Mouse (Mus musculus) spleen, embryonic (tissue): Measurements from ENCODE around the gene Lhx5.

ENCODE experiments used
- CTCF ChIA-PET: fragments of 350-600 bp; sonication (Branson Sonifier 250); formaldehyde crosslinking; loops from one replicate; lab custom pipeline; 2022; lab: Charles Lee

Lhx5 gene

DNA sequence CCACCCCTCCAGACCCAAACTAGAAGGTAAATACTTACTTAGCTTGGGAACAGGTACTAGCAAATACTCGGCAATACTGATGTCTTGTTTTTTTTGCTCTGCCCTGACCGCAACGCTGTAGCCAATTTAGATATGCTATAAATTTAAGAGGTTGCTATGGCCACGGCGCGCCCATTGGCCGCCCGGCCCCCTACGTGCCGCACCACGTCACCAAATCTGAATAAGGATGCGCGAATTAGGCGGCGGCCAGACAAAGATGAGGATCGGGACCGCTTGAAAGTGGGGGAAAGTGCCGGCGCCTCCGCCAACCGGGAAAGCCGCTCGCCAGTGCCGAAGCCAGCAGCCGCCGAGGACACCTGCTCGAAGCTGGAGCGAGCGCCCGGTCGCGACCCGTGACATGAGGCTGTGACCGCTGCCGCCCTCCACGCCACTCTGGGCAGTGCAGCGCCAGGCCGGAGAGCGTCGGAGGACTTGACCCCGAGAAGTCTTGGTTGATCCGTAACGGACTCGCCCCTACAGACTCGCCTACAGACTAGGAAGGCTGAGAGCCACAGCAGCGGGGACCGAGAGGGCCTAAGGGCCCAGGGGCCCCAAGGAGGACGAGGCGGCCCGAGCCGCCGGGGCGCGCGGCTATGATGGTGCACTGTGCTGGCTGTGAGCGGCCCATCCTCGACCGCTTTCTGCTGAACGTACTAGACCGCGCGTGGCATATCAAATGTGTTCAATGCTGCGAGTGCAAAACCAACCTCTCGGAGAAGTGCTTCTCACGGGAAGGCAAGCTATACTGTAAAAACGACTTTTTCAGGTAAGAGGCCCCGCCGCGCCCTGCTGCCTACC is at the start of gene Lhx5:
TSS of gene Lhx5 (plus strand) at position 51 of the 837 bp plus-strand sequence.
- CTCF ChIA-PET: no interaction called here

DNA sequence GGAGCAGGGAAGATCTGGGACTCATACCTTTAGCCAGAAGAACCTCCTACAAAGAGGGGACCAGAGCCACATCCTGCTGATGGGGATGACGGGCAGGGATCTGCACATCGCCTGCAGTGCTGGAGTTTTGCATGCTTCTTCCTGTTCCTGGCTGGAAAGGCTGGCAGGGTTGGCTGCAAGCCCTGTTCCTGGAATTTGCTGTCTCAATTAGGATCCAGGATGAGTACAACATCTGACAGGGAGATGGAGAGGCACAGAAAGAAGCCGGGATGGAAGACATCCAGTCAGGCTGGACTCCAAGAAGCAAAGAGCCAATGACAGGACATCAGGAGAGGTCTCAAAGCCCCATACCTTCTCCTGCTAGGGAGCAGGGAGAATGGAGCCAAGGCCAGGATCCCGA is 45.1 kb upstream of the Lhx5 start:
- CTCF ChIA-PET: no interaction called here

DNA sequence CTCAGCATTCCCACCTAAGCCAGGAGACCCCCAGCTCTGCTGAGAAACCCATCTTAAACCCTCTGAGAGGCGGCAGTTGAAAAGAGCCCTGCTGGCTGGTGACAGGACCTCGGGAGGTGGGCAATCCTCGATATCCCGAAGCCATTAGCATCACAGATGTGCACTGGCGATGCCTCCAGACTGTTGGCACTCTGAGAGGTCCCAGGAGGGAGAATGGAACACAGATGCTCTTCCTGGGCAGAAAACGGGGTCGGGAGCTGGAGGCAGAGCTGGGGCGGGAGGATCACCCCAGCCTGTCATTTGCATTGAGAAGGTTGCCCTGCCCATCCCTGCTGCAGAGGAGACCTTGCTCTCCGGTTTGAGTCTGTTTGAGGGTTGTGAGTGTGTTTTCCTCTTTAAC is 42.7 kb upstream of the Lhx5 start:
- CTCF ChIA-PET: no interaction called here

DNA sequence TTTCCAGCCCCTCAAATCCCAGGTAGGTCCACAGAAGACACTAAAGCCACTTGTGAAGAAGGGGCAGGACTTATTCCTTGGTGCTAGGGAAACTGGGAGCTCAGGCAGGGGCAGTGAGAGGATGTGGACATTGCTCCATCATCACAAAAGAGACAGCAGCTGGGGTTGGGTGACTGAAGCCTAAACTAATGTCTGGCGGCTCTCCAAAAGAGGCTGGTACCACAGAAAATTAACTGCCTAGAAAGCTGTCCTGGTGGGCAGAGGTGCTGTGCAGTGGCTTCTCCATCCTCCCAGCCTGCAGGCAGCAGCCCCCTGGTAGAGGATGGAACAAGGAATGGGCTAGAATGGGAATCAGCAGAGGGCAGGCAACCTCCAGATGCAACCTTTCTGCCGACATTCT is 41.5 kb upstream of the Lhx5 start:
- CTCF ChIA-PET: no interaction called here

DNA sequence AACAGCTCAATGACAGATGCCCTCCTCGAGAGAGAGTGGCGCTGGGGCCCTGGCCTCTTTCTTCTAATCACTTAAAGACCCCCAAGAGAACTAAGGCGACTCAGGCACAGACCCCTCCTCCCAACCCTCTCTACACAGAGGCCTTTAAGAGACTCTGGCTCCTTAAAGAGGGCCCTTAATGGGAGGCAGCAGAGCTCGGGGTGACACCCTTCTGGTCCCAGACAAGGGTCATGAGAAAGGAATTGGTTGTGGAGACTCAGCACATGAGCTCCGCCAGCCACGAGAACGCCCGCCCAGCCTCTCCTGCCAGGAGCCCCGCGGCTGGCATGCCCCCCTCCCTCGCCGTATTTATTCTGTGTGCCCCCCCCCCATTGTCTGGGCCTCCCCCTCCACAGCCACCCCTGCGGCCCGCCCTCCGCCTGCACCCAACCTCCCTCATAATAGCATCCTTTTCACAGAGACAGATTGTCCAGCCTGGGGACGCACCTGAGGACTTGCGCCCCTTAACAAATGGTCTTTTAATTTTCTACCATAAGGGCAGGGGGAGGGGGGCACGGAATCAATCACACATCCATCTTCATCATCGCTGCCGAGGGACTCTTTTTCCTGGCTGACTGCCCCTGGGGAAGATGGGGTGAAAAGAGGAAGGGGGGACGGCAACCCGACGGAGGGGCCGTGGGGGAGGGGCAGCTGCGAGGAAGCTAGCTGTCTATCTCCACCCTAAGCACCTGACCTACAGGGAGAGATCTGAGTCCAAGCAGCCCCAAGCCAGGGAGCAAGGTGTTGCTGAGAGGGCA is 37.4 kb upstream of the Lhx5 start:
- CTCF ChIA-PET: no interaction called here

DNA sequence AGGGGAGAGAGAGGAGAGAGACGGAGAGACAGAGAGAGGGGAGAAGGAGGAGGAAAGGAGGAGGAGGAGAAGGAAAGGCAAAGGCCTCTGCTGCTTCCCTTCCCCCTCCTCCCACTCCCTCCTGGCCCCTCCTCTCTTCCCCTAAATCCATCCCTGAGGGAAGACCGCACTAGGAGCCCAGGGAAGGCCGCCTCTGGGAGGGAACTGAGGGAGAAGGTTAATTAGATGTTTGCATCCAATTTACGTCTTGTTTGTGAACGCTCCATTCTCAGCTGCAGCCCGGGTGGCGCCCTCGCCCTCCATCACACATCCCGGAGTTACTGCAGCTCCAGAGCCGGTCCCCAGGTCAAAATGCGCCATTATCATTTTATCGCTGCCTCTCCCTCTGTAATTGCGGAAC is 33.5 kb upstream of the Lhx5 start:
- CTCF ChIA-PET: no interaction called here

DNA sequence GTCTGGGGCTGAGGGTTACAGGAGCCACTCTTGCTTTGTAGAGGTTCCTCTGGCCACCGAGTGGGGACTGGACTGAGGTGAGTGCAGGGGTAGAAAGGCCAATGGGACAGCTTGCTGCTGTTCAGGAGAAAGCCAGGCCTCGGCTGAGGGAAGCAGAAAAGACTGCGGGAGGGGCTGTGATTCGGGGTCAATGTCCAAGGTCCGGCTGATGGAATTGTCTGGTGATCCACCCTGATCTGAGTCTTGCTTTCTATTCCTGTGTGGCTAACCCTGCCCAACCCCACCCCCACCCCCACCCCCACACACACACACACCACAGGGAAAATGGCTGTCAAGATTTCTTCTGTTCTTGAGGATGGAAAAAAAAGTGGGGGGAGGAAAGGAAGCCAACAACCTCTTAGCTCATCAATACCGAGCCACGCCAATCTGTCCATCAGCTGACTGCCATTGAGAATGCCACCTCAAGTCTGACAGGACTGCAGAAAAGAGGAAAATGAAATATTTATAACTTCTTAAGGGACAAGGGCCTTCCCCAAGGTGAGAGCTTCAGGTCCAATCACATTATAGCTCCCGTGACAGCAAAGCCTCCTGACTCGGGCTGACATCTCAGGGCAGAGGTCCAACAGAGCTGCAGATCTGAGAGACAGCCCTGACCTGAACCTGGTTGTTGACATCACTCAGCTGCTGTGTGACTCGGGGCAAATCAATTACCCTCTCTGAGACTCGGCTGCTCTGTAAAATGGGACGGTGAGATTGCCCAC is 26.5 kb upstream of the Lhx5 start:
- CTCF ChIA-PET: no interaction called here

DNA sequence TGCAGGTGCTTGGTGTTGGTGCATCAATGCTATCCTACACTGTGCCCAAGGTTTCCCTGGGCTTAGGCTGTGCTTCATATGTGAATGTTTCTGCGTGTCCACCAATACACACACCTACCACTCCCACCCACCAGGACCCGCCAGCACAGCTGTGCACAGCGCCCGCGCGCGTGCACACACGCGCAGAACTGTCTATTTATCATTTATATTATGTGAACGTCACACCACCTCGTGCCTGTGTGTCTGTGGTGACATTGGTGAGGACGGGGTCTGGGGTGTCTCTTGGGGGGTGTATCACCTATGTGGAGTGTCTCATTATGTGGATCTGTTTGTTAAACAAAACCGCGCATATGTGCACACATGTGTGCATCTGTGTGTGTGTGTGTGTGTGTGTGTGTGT is 22.6 kb upstream of the Lhx5 start:
- CTCF ChIA-PET: no interaction called here

DNA sequence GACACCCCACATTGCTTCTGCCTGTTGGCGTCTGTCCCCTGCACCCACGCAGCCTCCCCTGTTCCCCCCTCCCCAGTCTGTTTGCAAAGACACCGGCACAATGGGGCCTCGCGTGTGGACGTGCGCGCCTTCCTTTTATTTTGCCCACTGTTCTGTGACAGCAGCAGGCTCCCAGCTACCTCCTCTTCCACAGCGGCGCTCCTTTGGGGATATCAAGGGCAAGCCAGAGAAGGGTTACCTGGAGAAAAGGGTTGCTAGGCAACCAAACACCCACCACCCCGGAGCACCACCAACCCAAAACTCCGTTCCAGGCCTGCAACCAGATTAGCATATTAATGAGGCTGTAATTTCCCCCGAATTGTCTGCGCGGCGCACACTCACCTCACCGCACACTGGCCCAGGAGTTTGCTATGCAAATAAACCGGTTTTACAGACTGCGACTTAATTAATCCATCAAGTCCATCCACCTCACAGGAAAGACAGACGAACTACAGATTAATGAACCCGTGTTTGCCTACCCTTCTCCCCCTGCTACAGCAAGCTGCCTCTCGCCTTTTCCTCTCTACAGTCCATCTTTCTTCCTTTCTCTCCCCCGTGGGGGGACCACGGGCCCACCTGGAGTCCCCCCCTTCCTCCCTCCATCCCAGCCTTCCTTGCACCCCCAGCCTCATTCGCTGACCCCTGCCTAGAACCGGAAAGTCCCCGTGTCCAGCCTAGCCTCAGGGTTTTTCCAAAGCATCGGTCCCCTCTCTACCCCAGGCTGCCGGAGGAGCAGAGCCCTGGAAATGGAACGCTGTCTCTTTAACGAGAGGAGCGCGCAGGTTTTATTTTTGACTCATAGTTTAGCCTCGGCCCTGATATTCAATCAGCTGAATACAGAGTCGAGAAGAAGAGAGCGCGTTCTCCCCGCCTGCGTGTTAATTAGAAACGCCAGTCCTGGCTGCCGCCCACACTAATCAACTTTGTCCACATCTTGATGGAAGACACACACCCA is 21.8 kb upstream of the Lhx5 start:
- CTCF ChIA-PET: interaction anchor here (1.2 kb wide), 1 partner anchor 31 kb away, joined by 5 read pairs; no protein-coding TSS in a partner anchor

DNA sequence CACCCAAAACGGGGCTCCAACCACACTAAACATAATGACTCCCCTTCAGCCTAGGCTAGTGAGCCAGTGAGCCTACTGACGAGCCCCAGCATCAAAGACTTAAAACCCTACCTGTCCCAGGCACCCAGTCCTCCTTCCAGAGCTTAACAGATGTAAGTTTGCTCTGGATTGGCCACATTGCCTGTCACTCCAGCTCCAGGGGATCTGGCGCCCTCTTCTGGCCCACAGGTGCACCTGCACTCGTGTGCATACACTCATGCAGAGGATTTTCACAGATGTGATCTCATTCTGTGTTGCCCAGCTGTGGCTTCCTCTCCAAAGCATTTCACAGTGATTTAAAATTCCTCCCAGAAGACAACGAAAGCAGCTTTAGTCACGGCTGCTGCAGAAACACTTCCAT is 18.1 kb upstream of the Lhx5 start:
- CTCF ChIA-PET: no interaction called here

DNA sequence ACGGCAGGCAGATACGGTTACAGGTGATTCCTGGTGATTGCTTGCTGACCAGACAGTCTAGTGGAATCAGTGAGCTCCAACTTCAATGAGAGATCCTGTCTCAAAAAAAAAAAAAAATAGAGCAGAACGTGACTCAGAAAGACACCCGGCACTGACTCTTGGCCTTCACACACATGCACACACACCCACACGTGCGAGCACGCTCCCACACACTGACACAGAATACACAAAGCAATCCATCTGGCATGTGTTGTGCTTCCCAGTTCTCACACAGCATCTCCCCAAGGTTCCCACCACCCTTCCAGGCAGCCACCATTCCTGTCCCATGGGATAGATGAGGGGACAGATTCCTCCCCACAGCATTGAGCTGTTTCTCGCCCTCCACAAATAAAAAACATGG is 11.4 kb upstream of the Lhx5 start:
- CTCF ChIA-PET: no interaction called here

DNA sequence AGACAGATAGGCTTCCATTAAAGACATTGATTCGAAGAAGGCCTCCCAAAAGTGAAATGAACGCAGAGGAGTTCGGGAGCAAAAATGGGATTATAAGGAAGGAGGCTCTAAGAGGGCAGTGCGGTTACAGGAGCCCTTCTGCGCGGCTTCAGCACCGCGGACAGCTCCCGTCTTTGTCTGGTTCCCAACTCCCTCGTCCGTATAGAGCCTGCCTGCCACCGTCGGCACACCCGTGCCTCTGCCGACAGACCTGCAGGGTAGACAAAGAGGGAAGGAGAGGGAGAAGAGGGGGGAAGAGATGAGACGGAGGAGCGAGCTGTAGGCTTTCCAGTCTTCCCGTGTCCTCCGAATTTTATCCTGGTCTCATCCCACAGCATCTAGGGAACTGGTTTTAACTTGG is 7.5 kb upstream of the Lhx5 start:
- CTCF ChIA-PET: no interaction called here

DNA sequence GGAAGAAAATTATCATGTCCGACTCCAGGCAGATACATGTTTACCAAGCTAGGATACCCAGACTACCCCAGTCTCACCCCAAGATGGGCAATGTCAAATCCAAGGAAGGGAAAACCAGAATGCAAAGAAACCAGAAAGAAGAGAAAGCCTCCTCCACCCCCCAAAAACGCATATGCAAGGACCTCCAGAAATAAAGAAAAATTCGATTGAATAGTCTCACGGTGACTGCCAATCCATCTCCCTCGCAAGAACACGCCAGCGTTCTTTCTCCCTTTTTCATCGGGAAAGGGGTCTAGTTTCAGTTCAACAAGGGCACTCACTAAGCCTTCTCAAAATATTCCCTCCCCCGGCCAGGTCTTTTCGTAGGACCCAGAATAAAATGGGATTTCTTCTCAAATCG is 6.8 kb upstream of the Lhx5 start:
- CTCF ChIA-PET: interaction anchor here (0.9 kb wide), 1 partner anchor 15 kb away, joined by 7 read pairs; no protein-coding TSS in a partner anchor

DNA sequence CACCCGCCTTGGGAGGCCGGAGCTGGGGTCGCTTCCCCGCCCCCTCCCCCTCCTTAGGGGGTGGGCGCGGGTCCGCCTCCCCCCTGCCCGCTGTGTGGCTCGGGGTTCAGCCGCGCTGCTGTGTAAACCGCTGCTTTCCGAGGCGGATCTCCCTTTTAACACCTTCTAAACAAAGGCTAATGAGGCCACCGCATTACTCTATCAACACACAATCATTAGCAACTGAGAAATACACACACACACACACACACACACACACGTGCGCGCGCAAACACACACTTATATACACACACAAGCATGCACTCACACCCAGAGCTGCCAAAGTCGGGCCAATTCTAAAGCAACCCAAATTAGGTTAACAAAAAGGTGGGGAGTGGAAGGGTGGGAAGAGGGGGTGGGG is 5.8 kb upstream of the Lhx5 start:
- CTCF ChIA-PET: no interaction called here

DNA sequence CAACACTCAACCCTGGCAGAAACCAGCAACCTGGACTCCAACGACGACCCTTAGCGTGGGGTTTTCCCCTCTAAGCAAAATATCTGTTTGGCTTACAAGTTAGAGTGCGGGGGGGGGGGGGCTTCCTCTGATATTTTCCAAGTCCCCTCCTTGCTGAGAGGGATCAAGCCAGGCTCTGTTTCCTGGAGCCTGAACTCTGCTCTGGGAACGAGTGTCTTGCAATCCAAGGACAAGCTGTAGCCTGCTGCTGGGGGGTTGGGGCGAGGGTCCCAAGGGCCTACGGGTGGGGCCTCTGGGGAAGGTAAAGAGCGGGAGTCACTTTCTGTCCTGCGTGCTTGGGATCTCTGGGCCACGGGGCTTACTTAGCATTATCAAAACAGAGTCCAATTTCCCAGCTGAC is 4.9 kb upstream of the Lhx5 start:
- CTCF ChIA-PET: no interaction called here

DNA sequence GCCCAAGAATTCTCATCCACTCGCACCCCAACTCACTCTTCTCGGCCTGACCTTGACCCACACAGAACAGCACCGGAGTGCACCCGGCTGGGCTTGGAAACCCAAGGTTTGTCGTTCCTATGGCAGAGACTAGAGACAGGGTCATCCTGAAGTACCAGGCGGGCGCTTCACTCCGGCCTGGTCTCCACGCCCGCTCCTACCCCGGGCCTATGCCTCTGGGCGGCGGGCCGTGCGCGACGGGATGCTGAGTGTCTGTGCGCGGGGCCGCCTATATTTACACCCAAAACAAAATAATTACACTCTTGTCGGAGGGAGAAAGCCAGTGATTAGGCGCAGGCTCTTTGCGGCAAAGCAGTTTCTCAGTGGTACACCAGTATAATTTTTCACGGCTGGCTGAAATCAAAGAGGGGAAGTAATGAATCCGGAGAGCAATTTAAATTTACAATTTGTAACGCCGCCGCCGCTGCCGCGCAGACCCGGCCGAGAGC is 4.0 kb upstream of the Lhx5 start:
- CTCF ChIA-PET: no interaction called here

DNA sequence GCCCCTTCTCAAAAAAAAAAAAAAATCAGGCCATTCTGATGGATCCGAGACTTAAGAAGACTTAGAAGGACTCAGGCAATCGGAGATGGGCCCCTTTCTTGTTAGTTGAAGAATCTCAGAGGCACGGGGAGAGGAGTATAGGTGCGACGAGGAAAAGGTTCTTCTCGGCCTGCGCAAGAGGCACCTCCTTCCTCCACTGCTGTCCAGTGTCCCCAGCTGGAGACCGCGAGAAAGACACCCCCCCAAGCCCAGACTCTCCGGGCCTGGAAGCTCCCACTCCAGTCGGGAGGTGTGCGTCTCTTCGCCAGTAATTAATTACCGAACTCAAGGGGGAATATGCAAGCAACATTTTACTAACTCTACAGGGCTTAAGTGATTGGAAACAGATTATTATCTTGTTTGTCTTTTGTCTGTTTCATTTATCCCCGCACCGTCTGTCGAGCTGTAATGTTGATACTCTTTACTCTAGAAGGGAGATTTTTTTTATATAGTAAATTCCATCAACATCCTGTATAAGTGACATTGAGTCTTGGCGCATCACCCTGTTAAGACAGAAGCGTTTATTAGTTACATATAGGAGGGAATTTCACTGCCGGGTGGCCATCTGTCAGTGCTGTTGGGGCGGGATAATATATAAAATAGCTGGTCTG is 3.2 kb upstream of the Lhx5 start:
- CTCF ChIA-PET: no interaction called here

DNA sequence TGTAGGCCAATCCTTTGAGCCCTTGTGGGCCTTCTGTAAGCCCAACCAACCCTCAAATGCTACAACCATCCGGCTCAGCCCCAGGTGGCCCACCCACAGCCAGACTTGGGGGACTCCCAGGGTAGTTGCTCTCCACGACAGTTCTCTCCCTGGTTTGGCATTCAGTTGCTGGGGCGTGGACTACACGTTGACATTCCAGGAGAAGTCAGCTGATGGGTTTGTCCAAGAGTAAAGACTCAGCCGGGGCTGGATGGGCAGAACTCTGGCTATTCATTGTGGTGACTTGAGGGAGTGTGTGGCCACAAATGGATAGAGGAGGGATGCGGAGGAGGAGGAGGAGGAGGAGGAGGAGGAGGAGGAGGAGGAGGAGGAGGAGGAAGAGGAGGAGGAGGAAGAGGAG is 2.5 kb upstream of the Lhx5 start:
- CTCF ChIA-PET: no interaction called here

DNA sequence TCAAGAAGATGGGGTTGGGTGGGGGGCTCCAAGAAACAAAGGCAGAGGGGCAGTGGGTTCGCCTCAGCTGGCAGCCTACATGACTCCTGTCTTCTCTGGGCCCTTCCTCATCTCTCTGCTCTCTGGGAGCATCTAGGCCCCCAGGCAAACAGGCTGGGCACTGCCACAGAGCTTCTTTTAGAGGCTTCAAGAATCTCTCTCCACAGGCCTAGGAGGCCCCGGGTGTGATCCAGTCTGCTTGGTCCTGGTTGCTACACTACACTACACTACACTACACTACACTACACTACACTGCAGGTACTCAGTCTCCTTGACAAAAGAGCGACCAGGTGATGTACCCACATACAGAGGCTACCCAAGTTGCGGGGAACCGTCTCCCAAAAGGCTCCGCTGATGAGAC is 1.8 kb upstream of the Lhx5 start:
- CTCF ChIA-PET: no interaction called here

DNA sequence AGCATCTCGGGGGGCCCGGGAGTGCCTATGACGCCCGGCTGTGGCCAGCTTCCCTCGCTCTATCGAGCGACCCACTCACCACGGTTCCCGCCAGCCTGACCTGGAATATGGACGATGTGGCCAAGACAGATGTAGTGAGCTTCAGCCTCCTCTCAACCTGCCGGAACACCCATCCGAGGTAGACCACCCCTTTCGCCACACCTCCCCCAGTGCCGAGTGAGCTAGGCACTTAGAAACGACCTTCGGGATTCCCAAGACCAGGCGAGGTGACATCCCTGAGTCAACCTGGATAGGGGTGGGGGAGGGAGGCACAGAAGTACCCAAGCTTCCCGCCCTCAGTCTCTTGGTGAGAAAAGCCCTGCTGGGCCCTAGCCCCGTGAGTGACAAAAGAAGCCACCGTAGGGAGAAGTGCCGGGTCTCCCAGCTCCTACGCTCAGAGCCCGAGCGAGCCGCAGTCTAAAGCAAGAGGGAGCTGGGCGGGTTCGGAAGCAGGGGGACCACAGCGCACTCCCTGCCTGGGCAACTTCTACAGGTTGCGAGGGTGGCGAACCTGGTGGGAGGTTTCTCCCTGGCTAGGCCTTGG is 407 bp upstream of the Lhx5 start:
- CTCF ChIA-PET: no interaction called here
